Mouse (Mus musculus): ENCODE measurements at regions not wholly inside any gene's neighbourhood (a gene's known extent, or its start where the extent isn't known, plus 50 kb on each side); places are given as distances from the start of the nearest gene placed in this dataset.
A peak's percentile ranks its signal among the peaks of the same experiment; 100 is the strongest.
"Not testable (repeated sequence)": the region's sequence is repeated elsewhere in the genome, so short reads cannot be mapped to it uniquely, and the experiment has no call there.

- peak; percentile 62 for DNase-seq
These were observed 344.0 kb upstream of the Nova1 start for GRCm38 (mm10) chr12:47162624-47163151.

- DNase-seq = no peak
These were observed 341.9 kb upstream of the Nova1 start for GRCm38 (mm10) chr12:47160626-47161025.

DNA sequence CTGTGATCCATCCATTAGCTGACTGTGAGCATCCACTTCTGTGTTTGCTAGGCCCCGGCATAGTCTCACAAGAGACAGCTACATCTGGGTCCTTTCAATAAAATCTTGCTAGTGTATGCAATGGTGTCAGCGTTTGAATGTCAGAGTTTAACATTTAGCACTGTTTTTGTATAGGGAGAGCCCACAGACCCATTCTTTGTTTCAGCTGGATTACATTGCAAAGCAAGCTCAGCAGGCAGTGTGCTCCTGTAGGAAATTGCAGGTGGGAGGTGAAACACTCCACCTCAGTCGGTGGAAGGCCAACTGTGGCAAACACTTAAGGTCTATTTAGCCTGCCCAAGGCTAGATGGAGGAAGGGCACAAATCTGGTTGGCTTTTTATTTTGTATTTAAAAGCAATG, 337.2 kb upstream of the Nova1 start:
- DNase-seq = not testable (repeated sequence)

DNA sequence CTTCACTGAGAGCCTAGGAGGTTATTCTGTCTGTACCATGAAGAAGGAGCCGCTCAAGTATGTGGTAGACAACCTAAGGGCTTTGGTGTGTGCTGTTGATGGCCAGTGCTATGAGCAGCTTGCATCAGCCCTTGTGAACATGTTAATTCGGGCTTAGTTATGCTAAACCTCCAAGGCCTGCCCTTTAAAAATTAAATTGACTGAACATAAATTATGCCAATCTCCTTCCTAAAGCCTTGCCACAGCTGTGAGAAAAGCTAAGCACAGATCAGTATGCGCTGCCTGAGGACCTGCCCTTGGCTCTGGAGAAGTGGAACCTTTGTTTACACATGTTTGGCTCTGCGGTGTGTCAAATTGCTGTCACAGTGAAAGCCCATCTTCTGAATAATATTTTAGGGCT, 321.9 kb upstream of the Nova1 start:
- DNase-seq = no peak

- no peak for DNase-seq
These were observed 311.1 kb upstream of the Nova1 start for GRCm38 (mm10) chr12:47129821-47130220.

GRCm38 (mm10) chr12:47128596-47128995, 309.9 kb upstream of the Nova1 start:
- no peak for DNase-seq

DNA sequence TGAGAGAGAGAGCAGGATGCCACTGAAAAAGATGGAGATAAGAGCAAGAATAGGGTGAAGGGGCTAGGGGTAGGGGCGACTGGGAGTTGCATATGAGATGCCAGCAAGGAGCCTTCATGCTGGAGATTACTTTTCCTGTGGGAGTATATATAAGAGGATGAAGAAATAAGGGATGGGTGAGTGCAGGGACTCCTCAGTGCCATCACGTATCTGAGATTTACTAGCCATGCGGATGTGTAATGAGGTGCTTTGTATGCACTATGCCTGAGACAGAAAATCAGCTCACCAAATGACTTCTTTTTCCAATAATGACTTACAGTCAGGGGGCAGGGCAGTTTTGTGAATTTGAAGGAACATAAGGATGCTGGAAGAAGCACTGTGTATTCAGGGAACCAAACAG, 302.7 kb upstream of the Nova1 start:
- DNase-seq = no peak

DNA sequence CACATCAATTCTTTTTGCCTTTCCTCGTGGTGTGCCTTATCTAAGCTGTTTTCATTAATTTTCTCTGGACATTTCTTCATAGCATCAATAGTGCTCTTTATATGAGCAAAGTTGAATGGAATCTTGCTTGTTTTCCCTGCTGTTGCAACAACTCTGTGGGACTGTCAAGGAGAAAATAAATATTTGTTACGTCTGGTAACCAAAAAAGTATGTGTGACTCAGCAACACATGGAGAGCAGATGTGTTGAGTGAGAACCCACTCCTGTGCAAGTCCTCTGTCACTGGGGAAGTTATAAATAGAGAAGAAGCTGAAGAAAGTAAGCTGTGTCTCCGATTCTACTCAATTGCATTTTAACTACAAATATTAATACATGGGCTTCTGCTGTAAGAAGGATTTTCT, 298.8 kb upstream of the Nova1 start:
- DNase-seq = no peak

- no peak for DNase-seq
These were observed 270.5 kb upstream of the Nova1 start for GRCm38 (mm10) chr12:47089234-47089633.

GRCm38 (mm10) chr12:47074961-47075360, 256.2 kb upstream of the Nova1 start:
- DNase-seq = no peak

GRCm38 (mm10) chr12:47052474-47052873, 233.7 kb upstream of the Nova1 start:
- DNase-seq = no peak

DNA sequence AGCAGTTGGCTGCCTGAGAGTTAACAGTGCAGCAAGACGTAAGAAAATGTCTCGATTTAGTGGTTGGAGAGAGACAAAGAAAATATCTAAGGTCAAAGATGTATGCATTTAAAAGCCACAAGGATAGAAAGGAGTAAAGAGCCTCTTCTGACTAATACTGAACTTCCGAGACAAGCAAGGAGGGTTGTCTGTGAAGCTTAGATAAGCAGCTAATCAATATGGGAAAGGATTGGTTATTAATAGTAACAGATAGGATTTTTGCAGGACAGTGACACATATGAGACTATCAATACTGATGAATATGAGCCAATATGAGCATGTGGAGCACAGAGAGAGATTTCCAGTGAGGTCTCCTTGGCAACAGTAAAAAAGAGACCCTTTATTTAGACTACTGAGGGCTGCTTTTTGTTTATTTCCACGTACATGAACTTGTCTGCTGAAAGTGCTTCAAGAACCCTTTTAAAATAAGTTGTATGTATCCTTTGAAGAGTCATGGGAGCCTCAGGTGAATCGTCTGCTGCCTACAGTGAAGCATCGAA, 202.2 kb upstream of the Nova1 start:
- no peak for DNase-seq

DNA sequence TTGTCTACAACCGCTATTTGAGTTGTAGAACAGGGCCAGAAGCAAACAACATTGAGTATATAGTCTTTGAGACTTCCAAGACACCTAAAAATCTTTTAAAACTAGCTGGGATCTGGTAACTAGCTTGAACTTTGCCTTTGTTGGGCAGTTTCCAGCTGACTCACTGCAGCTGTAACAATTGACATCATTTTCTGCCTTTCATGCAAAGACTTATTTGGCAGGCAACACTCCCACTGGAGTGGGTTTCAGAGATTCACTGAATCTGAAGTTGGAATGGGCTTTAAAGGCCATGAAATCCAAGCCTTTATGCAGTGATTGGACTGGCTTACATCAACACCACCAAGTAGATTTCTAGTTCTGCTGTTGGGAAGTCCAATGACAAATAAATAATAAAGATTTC, 173.6 kb upstream of the Nova1 start:
- no peak for DNase-seq

- no peak for DNase-seq
These were observed 170.2 kb upstream of the Nova1 start for GRCm38 (mm10) chr12:46988972-46989371.

DNA sequence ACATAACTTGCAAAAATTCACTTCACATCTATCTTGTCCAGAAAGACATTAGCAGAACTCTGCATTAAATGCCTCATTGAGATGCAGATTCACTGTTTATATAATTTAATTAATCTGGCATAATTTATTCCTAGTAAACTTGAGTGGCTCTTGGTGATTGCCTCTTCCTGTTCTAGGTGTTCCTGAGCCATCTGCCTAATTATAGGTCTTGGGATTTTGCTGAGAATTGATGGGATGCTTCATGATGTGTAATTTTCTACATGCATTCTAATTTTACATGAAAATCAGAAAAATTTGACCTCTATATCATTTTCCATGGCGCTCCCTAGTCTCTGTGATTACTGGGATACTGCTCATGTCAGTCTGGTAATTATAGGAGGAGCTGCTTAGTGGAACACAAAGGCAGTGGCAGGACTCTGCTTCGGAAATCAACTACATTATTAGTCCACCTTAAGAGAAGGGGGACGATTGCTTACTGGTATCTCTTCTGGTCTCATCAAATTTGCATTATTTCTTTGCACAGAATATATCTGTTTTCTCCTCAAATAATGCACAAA, 131.6 kb upstream of the Nova1 start:
- DNase-seq = no peak

DNA sequence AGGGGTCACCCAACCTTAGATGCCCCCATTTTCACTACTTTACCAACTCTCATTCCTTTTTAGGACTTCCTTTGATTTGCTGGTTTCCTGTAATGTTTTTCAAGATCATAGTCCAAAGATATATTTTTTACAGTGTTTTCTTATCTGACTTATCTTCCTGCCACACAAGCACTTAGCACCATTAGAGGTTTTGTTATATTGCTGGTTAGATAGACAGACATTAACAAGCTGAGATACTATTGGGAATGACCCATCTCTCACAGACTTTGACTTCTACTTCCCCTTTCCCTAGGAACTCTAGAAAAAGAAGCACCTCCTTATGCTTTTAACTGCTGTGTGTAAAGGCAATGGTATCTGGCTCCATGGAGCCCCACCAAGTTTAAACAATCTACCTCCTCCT, 127.0 kb upstream of the Nova1 start:
- no peak for DNase-seq

DNA sequence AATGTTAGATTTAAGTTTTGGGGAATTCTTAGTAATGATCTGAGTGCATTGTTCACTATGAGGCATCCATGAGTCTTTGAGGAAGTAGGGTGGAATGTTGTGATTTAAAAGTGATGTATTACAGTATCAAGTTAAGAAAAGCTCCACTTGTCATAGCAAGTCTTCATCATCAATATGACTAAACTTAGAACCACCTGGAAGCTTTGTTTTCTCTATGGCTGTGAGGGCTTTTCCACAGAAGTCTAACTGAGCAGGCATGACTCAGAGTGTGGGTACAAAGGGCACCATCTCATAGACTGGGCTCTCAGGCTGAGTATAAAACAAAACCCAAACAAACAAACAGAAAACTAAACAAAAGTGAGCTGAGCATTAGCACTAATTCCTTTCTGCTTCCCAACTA, 112.4 kb upstream of the Nova1 start:
- no peak for DNase-seq

DNA sequence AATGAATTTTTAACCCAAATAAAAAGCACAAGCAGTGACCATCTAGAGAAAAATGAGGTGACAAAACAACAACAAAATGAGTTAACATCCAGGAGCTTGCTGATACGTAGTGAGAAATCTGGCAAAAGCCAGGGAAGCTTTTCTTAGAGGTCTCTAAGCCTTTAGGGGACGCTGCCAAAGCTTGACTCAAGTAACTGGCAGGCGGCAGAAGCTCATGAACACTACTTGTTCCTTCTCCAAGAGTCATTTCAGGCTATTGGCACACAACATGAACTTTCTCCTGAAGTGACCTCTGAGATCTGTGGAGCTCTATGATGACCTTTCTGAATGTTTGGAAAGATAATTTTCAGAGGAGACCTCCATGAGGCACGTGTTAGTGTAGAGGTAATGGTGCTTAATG, 98.6 kb upstream of the Nova1 start:
- no peak for DNase-seq

DNA sequence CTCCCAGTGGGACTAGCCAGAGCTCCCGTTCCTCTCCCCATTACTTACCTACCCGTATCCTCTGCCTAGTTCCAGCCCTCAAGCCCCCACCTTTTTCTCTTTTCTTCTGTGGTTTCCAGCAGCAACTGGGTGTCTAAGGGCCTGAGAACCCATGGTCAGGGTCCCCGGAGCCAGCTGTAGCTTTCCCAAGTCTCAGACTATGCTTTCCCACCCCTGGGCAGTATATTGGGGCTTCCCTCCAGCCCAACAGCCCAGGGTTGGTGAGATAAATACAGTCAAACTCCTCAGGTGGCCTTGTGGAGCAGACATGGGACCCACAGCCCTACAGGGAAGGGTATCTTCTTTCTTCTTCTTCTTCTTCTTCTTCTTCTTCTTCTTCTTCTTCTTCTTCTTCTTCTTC, 59.4 kb upstream of the Nova1 start:
- DNase-seq = no peak

- DNase-seq = peak; percentile 2
These were observed 51.4 kb upstream of the Nova1 start for GRCm38 (mm10) chr12:46870130-46870529.
